Mouse (Mus musculus): ENCODE data around the gene Atn1. TPM values are rescaled to one million over a fixed set of nuclear protein-coding genes. Genes with fewer than 3 reads are reported as not detected.

Gene Atn1
- polyA plus RNA-seq, 1 experiment from 2014 or later, result 9.3 TPM

DNA sequence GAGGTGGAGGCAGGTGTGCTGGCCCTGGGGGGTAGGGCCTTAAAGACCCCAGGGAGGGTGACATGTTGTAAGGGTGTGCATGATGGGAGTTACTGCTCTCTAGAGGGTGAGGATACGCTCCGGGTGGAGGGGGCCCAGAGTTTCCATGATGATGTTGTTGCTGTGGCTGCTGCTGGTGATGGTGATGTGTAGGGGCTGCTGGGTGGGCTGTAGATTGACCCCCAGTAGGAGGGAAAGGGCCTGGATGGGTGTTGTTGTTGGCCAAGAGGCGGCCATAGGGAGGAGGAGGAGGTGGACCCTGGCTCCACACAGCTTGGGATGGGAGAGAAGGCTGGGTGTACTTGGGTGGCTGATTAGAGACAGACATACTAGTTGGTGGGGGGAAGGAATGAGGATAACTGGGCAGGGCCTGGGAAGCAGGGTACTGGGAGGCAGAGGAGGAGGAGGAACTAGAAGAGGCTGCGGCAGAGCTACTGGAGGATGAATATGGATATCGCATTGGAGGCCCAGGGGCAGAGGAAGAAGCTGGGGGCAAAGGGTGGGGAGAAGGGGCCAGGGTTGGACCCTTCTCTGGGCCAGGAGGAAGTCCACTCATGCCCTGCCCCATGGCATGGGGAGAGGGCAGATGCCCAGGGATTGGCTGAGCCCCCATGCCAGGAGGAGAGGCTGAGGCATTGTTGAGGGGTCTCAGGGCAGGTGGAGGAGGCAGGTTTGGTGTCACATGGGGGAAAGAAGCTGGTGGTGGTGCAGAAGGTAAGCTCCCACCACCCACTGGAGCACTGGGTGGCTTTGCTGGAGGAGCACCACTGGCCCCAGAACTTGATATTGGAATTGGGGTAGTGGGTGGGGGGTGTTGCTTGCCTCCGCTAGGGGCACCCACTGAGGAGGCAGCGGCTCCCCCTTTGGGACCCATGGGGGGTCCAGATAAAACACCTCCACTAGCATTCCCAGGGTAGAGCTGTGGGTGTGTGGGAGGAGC lies 9.4 kb downstream of the Atn1 start:
- Histone ChIP-seq H3K4me2 (peak overlapping the region; percentile 96), H3K4me1 (replicated peaks) (peaks cover 32% of the 10 kb centered on the region), H3K9ac (0 out of 2 replicates have a peak overlapping the region, but pooled peaks have one; percentile 82), H3K27me3 (no peaks in the 10 kb centered on the region), H3K4me3 (peak overlapping the region; percentile 59), H3K36me3 (peaks cover 48% of the 10 kb centered on the region), H3K27ac (no peak overlapping the region), H3K9me3 (replicated peaks) (no peaks in the 10 kb centered on the region)
- 86% methylated on average over 7 of the region's 7 CpGs for WGBS
- no peak for ATAC-seq (replicated peaks; ENCODE audit: insufficient number of reproducible peaks, insufficient read depth, low FRiP score, low read depth)

DNA sequence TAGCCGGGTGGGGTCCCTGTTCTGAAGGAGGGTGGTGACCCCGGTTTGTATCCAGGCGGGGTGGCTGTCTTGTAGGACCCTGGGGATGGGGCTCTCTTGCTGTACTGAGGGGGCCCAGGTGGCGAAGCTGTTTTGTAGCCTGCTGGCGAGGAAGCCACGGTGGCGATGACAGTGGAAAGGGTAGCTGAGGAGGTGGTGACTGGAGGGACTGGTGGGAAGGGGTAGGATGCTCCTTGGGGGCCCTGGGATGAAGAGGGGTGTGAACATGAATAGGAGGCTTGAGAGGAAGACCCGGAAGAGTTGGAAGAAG lies 10.1 kb downstream of the Atn1 start:
- ATAC-seq (replicated peaks; ENCODE audit: insufficient number of reproducible peaks, insufficient read depth, low FRiP score, low read depth), result peak; percentile 0; the same call in 1 of the 2 replicates
- no peaks in the 10 kb centered on the region for H3K27me3 ChIP-seq
- H3K9me3 ChIP-seq (replicated peaks), result no peaks in the 10 kb centered on the region
- 20% methylated on average over 8 of the region's 8 CpGs for WGBS
- H3K27ac ChIP-seq, result peak overlapping the region; percentile 79; the same call in 1 of the 2 replicates
- peak overlapping the region; percentile 59 for H3K4me3 ChIP-seq
- H3K4me2 ChIP-seq, result peak overlapping the region; percentile 96
- H3K36me3 ChIP-seq, result peaks cover 48% of the 10 kb centered on the region
- peak overlapping the region; percentile 82 for H3K9ac ChIP-seq
- H3K4me1 ChIP-seq (replicated peaks), result peaks cover 37% of the 10 kb centered on the region

DNA sequence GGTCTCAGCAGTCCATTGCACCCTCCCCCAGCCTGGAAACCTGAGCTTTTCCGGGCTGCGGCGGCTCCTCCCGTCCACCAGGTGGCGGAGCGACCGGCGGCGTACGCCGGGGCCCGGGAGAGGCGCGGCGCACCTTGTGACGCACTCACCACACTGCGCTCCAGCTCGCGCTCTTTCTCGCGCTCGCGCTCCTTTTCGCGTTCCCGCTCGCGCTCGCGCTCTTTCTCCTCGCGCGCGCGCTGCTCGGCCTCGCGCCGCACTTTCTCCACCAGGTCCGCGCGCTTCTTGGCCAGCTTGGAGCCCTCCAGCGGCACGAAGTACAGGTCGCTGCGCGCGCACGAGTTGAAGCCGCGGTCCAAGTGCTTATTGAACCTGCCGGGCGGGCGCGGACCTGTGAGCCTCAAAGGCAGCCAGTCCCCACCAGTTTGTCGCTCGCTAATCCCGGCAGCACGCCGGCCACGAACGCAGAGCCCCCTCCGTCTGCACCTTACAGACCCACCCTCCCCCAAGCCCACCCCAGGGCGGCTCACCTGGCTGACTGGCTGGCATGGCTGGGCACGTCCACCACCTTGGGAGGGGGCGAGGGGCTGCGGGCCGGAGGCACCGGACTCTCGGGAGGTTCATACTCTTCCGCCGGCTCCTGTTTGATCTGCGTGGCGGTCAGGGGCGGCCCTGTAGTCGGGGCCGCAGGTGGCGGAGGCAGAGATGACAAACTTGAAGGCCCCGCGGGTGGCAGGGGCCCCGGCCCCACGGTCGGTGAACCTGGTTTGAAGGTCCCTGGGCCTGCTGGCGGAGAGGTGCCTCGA lies 10.6 kb downstream of the Atn1 start:
- Histone ChIP-seq H3K4me3 (peak overlapping the region; percentile 59), H3K4me2 (peak overlapping the region; percentile 96), H3K9me3 (replicated peaks) (no peaks in the 10 kb centered on the region), H3K9ac (peak overlapping the region; percentile 82), H3K36me3 (peaks cover 48% of the 10 kb centered on the region), H3K27ac (peak overlapping the region; percentile 79), H3K27me3 (no peaks in the 10 kb centered on the region), H3K4me1 (replicated peaks) (peaks cover 37% of the 10 kb centered on the region)
- WGBS, result under 1% methylated on average over 85 of the region's 85 CpGs
- ATAC-seq (replicated peaks; ENCODE audit: insufficient number of reproducible peaks, insufficient read depth, low FRiP score, low read depth), result peak; percentile 80

DNA sequence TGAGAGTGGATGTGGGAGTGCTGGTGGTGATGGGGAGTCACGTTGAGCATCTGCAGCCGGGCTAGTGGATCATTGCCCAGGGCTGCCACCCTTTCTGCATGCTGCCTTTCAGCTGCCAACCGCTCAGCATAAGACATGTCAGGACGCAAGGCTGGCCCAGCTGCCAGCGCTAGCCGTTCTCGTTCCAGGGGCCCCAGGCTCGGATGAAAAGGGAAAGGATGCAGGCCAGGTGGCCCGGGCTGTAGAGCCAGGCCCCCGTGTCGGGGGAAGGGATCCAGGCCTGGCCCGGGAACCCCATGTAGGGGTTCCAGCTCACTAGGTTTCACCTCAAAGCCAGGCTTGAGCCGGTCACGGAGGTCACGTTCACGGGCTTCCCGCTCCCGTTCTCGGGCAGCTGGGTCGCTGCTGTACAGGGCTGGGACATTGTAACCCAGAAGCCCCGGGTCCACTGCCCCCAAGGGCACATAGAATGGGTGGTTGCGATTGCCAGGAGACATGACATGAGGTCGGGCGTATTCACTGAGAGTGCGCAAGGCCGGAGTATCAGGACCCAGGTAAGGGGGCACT lies 11.5 kb downstream of the Atn1 start:
- H3K27ac ChIP-seq, result peak overlapping the region; percentile 69
- peak overlapping the region; percentile 82 for H3K9ac ChIP-seq
- H3K4me1 ChIP-seq (replicated peaks), result peaks cover 38% of the 10 kb centered on the region
- H3K27me3 ChIP-seq, result no peaks in the 10 kb centered on the region
- H3K9me3 ChIP-seq (replicated peaks), result no peaks in the 10 kb centered on the region
- ATAC-seq (replicated peaks; ENCODE audit: insufficient number of reproducible peaks, insufficient read depth, low FRiP score, low read depth), result no peak; the same call in 1 of the 2 replicates
- peak overlapping the region; percentile 59 for H3K4me3 ChIP-seq
- WGBS, result 69% methylated on average over 26 of the region's 26 CpGs
- peak overlapping the region; percentile 96 for H3K4me2 ChIP-seq
- peaks cover 48% of the 10 kb centered on the region for H3K36me3 ChIP-seq

DNA sequence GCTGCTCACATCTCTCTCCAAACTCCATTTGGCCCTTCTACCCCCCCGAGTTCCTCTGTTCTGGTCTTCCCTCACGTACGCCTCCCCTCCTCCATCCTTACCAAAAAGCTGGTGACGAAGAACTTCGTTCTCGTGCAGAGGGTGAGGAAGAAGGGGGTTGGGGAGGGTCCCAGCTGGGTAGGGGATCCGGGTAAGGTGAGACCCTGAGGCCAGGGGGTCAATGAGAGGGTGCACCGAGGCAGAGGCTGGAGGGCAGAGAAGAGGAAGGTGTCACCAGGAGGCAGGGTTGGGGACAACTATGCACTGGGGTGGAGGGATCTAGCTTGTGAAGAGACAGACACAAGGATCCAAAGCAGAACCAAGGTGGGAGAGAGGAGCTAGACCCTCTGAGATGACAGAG lies 12.7 kb downstream of the Atn1 start:
- no peaks in the 10 kb centered on the region for H3K27me3 ChIP-seq
- ATAC-seq (replicated peaks; ENCODE audit: insufficient number of reproducible peaks, insufficient read depth, low FRiP score, low read depth), result no peak
- whole genome bisulfite sequencing, result 87% methylated on average over 8 of the region's 8 CpGs
- peaks cover 37% of the 10 kb centered on the region for H3K36me3 ChIP-seq
- H3K4me3 ChIP-seq, result no peak overlapping the region
- H3K27ac ChIP-seq, result no peak overlapping the region
- H3K4me1 ChIP-seq (replicated peaks), result peaks cover 45% of the 10 kb centered on the region
- H3K4me2 ChIP-seq, result no peak overlapping the region
- no peak overlapping the region for H3K9ac ChIP-seq
- H3K9me3 ChIP-seq (replicated peaks), result no peaks in the 10 kb centered on the region

DNA sequence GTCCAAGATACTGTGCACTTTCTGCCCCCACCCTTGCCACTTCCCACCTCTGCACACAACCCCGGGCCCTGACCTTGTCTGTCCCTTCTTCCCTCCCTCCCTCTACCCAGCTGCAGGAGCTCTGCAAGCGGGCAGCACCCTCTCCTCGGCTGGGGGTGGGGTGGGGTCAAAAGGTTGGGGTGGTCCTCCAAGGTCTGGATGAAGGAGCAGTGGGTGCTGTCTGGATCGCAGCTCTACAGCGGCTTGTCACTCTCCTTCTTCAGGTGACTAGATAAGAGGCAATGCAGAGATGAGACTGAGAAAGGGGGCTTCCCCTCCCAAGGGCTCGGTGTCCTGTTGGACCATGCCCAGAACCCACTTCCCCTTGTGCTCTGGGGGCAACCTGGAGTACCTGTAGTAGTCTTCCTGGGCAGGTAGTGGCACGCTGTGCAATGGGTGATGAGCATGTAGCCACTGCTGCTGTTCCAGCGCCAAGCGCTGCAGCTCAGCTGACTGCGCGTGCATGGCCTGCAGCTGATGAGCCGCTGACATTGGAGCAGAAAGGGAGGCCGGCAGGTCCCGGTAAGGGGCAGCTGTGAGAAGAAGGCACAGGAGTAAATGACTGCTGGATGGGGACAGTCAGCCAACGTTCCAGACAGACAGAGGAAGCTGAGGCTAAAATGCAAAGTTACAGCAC lies 13.3 kb downstream of the Atn1 start:
- Histone ChIP-seq H3K36me3 (peaks cover 31% of the 10 kb centered on the region), H3K4me2 (no peak overlapping the region), H3K4me1 (replicated peaks) (peaks cover 49% of the 10 kb centered on the region), H3K9ac (no peak overlapping the region; the same call in 1 of the 2 replicates), H3K9me3 (replicated peaks) (no peaks in the 10 kb centered on the region), H3K27me3 (no peaks in the 10 kb centered on the region), H3K4me3 (no peak overlapping the region), H3K27ac (no peak overlapping the region)
- no peak for ATAC-seq (replicated peaks; ENCODE audit: insufficient number of reproducible peaks, insufficient read depth, low FRiP score, low read depth)
- WGBS, result 85% methylated on average over 15 of the region's 15 CpGs

DNA sequence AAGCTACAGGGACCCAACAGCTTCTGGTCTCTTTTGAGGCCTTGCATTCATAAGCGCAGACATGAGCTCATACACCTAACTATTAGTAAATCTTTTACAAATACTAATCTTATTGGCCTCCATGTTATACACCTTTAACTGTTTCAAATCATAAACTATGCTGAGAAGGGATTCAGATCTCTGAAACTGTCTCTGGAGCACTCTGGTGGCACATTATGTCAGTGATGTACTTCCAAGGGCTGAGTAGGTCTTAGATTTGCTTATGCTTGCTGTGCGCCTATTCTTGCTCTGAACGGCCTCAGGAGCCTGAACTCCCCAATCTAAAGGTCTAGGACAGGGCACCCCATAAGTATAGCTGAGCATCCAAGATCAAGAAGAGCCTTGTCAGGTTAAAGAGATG lies 14.5 kb downstream of the Atn1 start:
- no peak for ATAC-seq (replicated peaks; ENCODE audit: insufficient number of reproducible peaks, insufficient read depth, low FRiP score, low read depth)
- no peaks in the 10 kb centered on the region for H3K27me3 ChIP-seq
- H3K4me1 ChIP-seq (replicated peaks), result peaks cover 44% of the 10 kb centered on the region
- peaks cover 20% of the 10 kb centered on the region for H3K36me3 ChIP-seq
- H3K27ac ChIP-seq, result peak overlapping the region; percentile 99
- WGBS, result 74% methylated on average over 3 of the region's 3 CpGs
- H3K9ac ChIP-seq, result peak overlapping the region; percentile 54
- peak overlapping the region; percentile 66 for H3K4me3 ChIP-seq
- H3K9me3 ChIP-seq (replicated peaks), result no peaks in the 10 kb centered on the region
- peak overlapping the region; percentile 82 for H3K4me2 ChIP-seq

DNA sequence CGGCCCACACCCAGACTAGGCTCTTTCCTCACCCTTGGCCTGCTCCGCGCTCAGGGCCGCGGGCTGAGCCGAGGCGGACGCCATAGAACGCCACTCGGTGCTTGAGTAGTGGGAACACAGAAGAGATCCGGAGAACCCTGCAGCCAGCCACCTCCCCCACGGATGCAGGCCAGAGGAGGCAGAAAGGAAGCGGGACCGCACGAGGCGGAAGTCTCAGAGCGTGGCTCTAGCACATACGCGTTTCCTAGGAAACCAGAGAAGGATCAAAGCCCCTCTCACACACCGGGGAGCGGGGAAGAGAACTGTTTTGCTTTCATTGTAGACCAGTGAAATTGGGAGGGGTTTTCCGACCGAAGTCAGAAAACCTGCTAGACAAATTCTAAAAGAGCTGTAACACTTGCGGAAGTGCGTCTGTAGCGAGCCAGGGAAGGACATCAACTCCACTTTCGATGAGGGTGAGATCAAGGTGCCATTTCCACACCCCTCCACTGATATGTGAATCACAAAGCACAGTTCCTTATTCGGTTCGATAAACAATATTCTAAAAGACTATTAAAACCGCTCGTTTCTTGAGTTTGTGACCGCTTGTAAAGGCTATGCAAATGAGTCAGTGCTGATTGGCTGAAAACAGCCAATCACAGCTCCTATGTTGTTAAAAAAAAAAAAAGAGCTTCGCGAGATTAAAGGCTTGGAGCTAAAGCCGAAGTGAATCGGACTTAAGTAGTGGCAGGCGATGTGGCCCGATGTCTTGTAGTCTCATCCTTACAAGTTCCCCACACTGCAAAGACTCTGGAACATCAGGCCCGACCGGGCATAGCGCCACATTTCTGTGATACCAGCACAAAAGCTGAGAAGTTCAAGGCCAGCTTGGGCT lies 15.2 kb downstream of the Atn1 start, which contains the start of gene Grcc10:
Gene Grcc10, minus strand, starts transcription at position 487 of the 874 bp plus-strand sequence.
- Histone ChIP-seq H3K27me3 (no peaks in the 10 kb centered on the region), H3K9ac (peak within 1 kb of the TSS; percentile 81), H3K27ac (peak within 1 kb of the TSS; percentile 99), H3K36me3 (peaks cover 20% of the 10 kb centered on the region), H3K4me3 (peak within 1 kb of the TSS; percentile 66), H3K4me2 (peak within 1 kb of the TSS; percentile 82), H3K9me3 (replicated peaks) (no peaks in the 10 kb centered on the region), H3K4me1 (replicated peaks) (peaks cover 37% of the 10 kb centered on the region)
- under 1% methylated on average over 41 of the region's 41 CpGs for WGBS
- peak; percentile 79 for ATAC-seq (replicated peaks; ENCODE audit: insufficient number of reproducible peaks, insufficient read depth, low FRiP score, low read depth)

DNA sequence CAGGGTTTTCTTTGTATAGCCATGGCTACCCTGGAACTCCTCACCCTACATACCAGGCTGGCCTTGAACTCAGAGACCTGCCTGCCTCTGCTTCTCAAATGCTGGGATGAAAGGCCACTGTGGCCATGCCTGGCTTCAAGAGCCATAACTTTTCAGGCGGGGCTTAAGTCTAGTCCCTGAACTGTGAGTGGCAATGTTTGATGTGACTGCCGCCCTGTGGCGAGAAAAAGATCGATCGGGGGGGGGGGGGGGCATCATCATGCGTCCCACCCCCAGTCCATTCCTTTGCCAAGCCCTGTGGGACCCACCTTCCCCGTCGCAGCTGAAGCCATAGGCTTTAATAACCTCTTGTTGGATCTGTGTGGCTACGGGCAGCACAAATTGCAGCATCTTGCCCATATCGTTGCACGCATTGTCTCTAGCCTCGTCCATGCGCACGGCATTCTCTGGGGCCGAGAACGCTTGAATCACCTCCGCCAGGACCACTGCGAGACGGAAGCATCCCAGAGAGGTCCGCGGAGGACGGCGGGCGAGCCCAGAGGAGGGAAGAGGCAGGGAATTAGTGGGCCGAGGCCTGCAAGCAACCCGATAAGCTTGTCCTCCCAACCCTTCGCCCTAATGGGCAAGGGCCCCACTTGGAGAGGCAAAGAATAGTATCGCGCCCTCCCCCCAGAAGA lies 16.0 kb downstream of the Atn1 start:
- H3K4me1 ChIP-seq (replicated peaks), result peaks cover 33% of the 10 kb centered on the region
- H3K4me3 ChIP-seq, result peak overlapping the region; percentile 66
- peak overlapping the region; percentile 99 for H3K27ac ChIP-seq
- ATAC-seq (replicated peaks; ENCODE audit: insufficient number of reproducible peaks, insufficient read depth, low FRiP score, low read depth), result peak; percentile 19
- peak overlapping the region; percentile 81 for H3K9ac ChIP-seq
- H3K9me3 ChIP-seq (replicated peaks), result no peaks in the 10 kb centered on the region
- WGBS, result under 1% methylated on average over 29 of the region's 29 CpGs
- H3K36me3 ChIP-seq, result peaks cover 20% of the 10 kb centered on the region
- peak overlapping the region; percentile 82 for H3K4me2 ChIP-seq
- H3K27me3 ChIP-seq, result no peaks in the 10 kb centered on the region

Measured in heart, embryonic 15.5 days (tissue).